Mouse (Mus musculus) forebrain, postnatal 0 days (tissue): ENCODE results near the gene Tchp. TPM values are rescaled to one million over a fixed set of nuclear protein-coding genes. Genes with fewer than 3 reads are reported as not detected.

Source experiments
- ATAC-seq: fragments of 200-750 bp; cut with Nextera tagmentation; 2 replicates; pipeline ENCODE4 v1.8.0; 2017; ENCODE audit warnings: mild to moderate bottlenecking, moderate library complexity
- DNase-seq: peaks from one replicate; pipeline ENCODE4 v3.0.0-alpha.2; 2015
- H3K27ac ChIP-seq: fragments of 300-500 bp; sonication (generic); 2 replicates; pipeline ENCODE4 v1.5.1; 2014; ENCODE audit warnings: low read depth, mild to moderate bottlenecking, antibody characterized with exemption, low read length, moderate library complexity, mixed read lengths
- H3K27me3 ChIP-seq: fragments of 300-500 bp; sonication (generic); 2 replicates; pipeline ENCODE4 v1.6.1; 2014; ENCODE audit warnings: mild to moderate bottlenecking, low read length, mixed read lengths; ENCODE audit not compliant: insufficient read depth
- H3K36me3 ChIP-seq: fragments of 300-500 bp; sonication (generic); 2 replicates; pipeline ENCODE4 v1.6.1; 2014; ENCODE audit warnings: mild to moderate bottlenecking, moderate library complexity; ENCODE audit not compliant: insufficient read depth
- H3K4me1 ChIP-seq: fragments of 300-500 bp; sonication (generic); 2 replicates; pipeline ENCODE4 v1.6.1; 2014; ENCODE audit warnings: antibody characterized with exemption; ENCODE audit not compliant: insufficient read depth
- H3K4me2 ChIP-seq: fragments of 300-500 bp; sonication (generic); 2 replicates; pipeline ENCODE4 v1.6.1; 2014; ENCODE audit warnings: low read depth, mild to moderate bottlenecking, moderate library complexity
- H3K4me3 ChIP-seq: fragments of 300-500 bp; sonication (generic); 2 replicates; pipeline ENCODE4 v1.5.1; 2014; ENCODE audit warnings: low read depth, low read length, mixed read lengths
- H3K9ac ChIP-seq: fragments of 300-500 bp; sonication (generic); 2 replicates; pipeline ENCODE4 v1.6.1; 2014; ENCODE audit warnings: mild to moderate bottlenecking
- H3K9me3 ChIP-seq: fragments of 300-500 bp; sonication (generic); 2 replicates; pipeline ENCODE4 v1.6.1; 2016; ENCODE audit warnings: low read length
- CTCF ChIP-seq: sonication (generic); IDR thresholded peaks from 2 replicates; pipeline ENCODE4 v1.5.1; 2016; ENCODE audit warnings: antibody characterized with exemption, control low read depth, low read depth
- WGBS: fragments of 180-500 bp; shearing (Covaris S2); extraction: QIAGEN DNeasy Blood & Tissue Kit; methylation state at CpG from one replicate; pipeline ENCODE4 v1.1.7; 2014; 5-methylcytosine and 5-hydroxymethylcytosine counted together
- polyA plus RNA-seq: library from polyadenylated mRNA; unstranded; fragments of >200 nt; fragmentation: Nextera tagmentation; extraction: Ambion mirVana; gene quantifications from 2 replicates; pipeline ENCODE4 v1.2.1, GENCODE M21; 2015
- total RNA-seq: library from RNA; depleted of rRNA; stranded (reverse); fragments of >200 nt; gene quantifications from 2 replicates; pipeline ENCODE4 v1.2.3, GENCODE M21; 2014

Tchp gene
- total and polyA plus RNA-seq, 2 experiments from 2014 or later = 11.8 to 14.4 TPM

DNA sequence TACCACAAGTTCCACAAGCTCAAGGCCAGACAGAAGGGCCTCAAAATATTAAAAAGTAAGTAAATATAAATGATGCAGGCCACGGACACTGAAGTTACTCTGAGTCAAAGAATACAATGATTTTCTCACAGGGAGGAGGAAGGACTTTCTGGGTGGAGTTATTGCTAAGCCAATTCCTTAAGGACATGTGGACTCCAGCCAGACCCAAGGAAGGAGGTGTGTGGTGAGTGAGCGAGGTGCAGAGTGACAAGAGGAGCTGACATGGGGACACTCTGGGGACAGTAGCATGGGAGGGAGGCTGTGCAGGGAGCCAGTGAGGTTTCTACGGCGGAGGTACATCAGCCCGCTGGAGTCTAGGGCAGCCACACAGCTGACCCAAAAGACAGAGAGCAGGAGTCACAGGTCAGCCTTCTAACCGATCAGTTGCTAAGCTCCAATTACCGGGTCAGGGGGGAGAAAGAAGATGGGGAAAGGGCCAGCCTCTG lies 20.8 kb upstream of the Tchp start:
- H3K36me3 ChIP-seq = no peaks in the 10 kb centered on the region
- H3K4me3 ChIP-seq = no peak overlapping the region
- no peak for TF ChIP-seq CTCF
- ATAC-seq = no peak
- H3K27me3 ChIP-seq = no peaks in the 10 kb centered on the region
- H3K27ac ChIP-seq = no peak overlapping the region
- H3K4me2 ChIP-seq = no peak overlapping the region
- H3K4me1 ChIP-seq = no peaks in the 10 kb centered on the region
- DNase-seq = no peak
- no peak overlapping the region for H3K9ac ChIP-seq
- WGBS = 76% methylated on average over 7 of the region's 7 CpGs
- H3K9me3 ChIP-seq = no peaks in the 10 kb centered on the region

DNA sequence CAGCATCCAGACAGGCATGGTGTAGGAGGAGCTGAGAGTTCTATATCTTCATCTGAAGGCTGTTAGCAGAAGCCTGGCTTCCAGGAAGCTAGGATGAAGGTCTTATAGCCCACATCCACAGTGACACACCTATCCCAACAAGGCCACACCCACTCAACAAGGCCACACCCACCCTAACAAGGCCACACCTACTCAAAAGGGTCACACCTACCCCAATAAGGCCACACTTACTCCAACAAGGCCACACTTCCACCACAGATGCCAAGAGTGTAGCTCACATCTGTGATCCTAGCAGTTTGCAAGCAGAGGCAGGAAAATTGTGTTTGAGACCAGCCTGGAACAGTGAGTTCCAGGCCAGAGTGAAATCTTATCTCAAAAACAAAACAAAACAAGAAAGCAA lies 19.7 kb upstream of the Tchp start:
- Histone ChIP-seq H3K36me3 (no peaks in the 10 kb centered on the region), H3K27me3 (no peaks in the 10 kb centered on the region), H3K4me1 (no peaks in the 10 kb centered on the region), H3K9ac (no peak overlapping the region), H3K4me2 (no peak overlapping the region), H3K9me3 (no peaks in the 10 kb centered on the region), H3K27ac (no peak overlapping the region), H3K4me3 (no peak overlapping the region)
- TF ChIP-seq CTCF = no peak
- no peak for DNase-seq
- no peak for ATAC-seq

DNA sequence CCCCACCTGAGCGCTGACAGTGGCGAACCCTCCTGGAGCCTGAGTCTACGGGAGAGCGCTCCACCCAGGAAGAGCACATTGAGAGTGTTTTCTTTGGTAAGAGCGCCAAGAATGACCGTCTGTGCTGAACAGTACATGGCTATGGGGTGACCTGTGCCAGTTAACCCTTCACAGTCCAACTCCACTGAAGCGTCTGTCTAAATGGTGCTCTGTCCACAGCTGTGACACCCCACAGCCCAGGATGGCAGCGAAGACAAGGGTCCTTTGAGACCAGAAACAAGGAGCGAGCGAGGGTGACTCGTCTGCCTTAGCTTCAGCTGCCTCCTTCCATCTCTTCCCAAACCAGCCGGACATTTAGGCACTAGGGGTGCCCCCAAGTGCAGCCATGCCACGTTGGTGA lies 18.9 kb upstream of the Tchp start:
- H3K4me2 ChIP-seq = no peak overlapping the region
- ATAC-seq (no peak; the same call in 1 of the 2 replicates), DNase-seq (no peak)
- H3K27ac ChIP-seq = no peak overlapping the region
- 0 out of 2 replicates have a peak, but pooled peaks cover under 1% of the 10 kb centered on the region for H3K27me3 ChIP-seq
- WGBS = 83% methylated on average over 13 of the region's 13 CpGs
- no peaks in the 10 kb centered on the region for H3K4me1 ChIP-seq
- no peaks in the 10 kb centered on the region for H3K9me3 ChIP-seq
- TF ChIP-seq CTCF = no peak
- H3K9ac ChIP-seq = no peak overlapping the region
- no peaks in the 10 kb centered on the region for H3K36me3 ChIP-seq
- H3K4me3 ChIP-seq = no peak overlapping the region

DNA sequence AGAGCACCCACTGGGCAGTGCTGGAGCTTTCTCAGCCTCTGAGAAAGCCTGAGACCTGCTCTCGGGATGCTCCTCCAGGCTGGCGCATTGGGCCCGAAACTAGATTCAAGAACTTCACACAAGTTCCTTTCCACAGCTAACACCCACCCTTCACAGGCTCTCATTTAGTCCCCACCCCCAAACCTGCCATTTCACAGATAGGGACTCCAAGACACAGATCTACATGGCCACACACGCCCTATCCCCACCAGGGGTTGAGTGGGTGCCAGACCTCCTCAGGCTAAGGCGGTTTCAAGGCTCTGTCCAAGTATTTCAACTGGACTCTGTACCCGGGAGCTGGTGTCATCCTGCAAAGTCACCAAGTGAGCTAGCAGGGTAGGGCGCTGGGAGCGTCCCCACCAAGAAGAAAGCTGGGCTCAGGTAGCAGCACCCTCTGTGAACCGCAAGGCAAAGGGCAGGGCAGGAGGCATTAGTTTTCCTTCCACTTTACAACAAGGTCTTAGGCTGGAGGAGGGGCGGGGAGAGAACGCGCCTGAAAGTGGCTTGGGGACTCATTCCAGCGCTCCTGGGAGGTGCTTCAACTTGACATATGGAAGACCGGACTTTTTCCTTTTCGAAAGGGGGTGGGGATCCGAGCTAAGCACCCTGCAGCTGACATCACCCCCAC lies 17.7 kb upstream of the Tchp start:
- Histone ChIP-seq H3K36me3 (no peaks in the 10 kb centered on the region), H3K9ac (peak overlapping the region; percentile 74), H3K4me2 (peak overlapping the region; percentile 90), H3K4me3 (peak overlapping the region; percentile 70), H3K9me3 (no peaks in the 10 kb centered on the region), H3K27ac (no peak overlapping the region), H3K4me1 (no peaks in the 10 kb centered on the region), H3K27me3 (0 out of 2 replicates have a peak, but pooled peaks cover 8% of the 10 kb centered on the region)
- ATAC-seq (no peak), DNase-seq (no peak)
- TF ChIP-seq CTCF = no peak
- 18% methylated on average over 16 of the region's 16 CpGs for WGBS

DNA sequence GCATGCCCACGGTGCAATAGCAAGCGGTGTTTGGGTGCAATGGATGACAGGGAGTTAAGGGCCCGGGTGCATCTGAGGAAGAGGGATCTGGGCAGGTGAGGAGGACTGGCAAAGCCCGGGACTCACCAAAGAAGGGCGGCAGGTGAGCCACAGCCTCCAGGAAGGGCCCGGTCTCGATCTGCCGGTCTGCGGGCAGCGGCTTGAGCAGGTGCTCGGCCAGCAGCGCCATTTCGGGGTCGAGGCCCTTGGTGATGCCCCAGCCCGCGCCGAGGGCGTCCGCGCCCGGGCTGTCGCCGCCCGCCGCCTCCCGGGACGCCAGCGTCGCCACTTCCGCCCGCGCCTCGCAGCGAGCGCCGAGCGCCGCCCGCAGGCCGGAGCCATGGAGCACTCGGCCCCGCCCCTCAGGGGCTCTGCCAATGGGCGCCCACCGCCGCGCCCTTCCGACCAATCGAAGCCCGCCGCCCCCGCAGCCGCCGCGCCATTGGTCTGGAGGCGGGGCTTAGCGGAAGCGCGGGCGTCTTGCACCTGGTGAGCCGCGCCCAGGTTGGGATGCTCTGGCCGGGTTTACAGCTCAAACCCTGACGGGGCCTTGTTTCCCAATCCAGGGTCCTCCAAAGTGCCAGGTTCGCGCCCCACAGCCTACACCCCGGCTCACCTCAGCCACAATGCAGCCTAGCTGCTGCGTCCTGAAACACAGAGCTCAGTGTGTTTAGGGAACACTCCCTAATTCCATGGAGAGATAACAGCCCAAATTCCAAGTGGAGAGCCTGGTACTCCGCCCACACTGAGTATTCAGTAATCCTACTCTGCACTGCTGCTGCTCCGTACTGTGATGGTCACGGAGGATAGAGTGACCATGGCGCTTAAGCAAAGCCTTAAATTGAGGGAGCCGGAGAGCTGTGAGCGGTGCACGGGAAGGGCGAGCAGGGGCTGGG lies 16.7 kb upstream of the Tchp start, which contains the start of gene Gltp:
Gltp (minus strand) TSS at position 352 of the 935 bp plus-strand sequence.
- ATAC-seq = peak; percentile 99
- Histone ChIP-seq H3K36me3 (no peaks in the 10 kb centered on the region), H3K9me3 (no peaks in the 10 kb centered on the region), H3K9ac (peak within 1 kb of the TSS; percentile 74), H3K4me2 (peak within 1 kb of the TSS; percentile 90), H3K27me3 (0 out of 2 replicates have a peak, but pooled peaks cover 8% of the 10 kb centered on the region), H3K27ac (no peak within 1 kb of the TSS), H3K4me1 (no peaks in the 10 kb centered on the region), H3K4me3 (peak within 1 kb of the TSS; percentile 70)
- WGBS = 4% methylated on average over 59 of the region's 75 CpGs
- peak; percentile 45 for TF ChIP-seq CTCF
- DNase-seq = peak; percentile 95

DNA sequence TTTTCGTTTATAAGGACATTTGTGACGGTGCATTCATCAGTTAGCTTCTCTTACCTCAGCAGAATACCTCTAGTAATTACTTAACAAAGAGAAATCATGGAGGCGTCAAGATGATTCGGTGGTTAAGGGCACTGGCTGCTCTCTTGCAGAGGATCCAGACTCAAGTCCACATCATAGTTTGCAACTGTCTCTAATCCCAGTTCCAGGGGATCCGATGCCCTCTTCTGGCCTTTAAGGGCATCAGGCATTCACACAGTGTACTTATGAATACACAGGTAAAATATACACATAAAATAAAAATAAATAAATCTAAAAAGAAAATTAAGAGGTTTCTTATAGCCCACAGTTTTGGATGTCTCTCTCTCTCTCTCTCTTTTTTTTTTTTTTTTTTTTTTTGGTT lies 11.8 kb upstream of the Tchp start:
- Histone ChIP-seq H3K9me3 (no peaks in the 10 kb centered on the region), H3K9ac (no peak overlapping the region), H3K36me3 (no peaks in the 10 kb centered on the region), H3K4me2 (no peak overlapping the region), H3K27ac (no peak overlapping the region), H3K27me3 (0 out of 2 replicates have a peak, but pooled peaks cover 8% of the 10 kb centered on the region), H3K4me3 (no peak overlapping the region), H3K4me1 (no peaks in the 10 kb centered on the region)
- no peak for ATAC-seq
- no peak for TF ChIP-seq CTCF
- 68% methylated on average over 5 of the region's 5 CpGs for WGBS
- no peak for DNase-seq
